Mouse (Mus musculus) lung, adult 2 months (tissue): ENCODE results near the gene Map4k2. TPM values are rescaled to one million over a fixed set of nuclear protein-coding genes. Genes with fewer than 3 reads are reported as not detected.

Source experiments
- DNase-seq: peaks from one replicate; pipeline ENCODE4 v3.0.0; 2022
- H3K4me1 ChIP-seq: fragments of 200-500 bp; 2 replicates; pipeline ENCODE4 v1.6.1; 2011; ENCODE audit warnings: low read length; ENCODE audit not compliant: control insufficient read depth, insufficient read depth
- H3K4me3 ChIP-seq: fragments of 200-500 bp; replicated peaks from 2 replicates; pipeline ENCODE3; 2011; ENCODE audit warnings: low read depth, mild to moderate bottlenecking, control low read depth, low read length; ENCODE audit errors: extremely low read depth
- CTCF ChIP-seq: fragments of 200-500 bp; IDR thresholded peaks from 2 replicates; pipeline ENCODE4 v1.5.1; 2011; ENCODE audit warnings: mild to moderate bottlenecking, low read length, control low read depth; ENCODE audit not compliant: insufficient read depth
- POLR2A ChIP-seq: fragments of 200-500 bp; IDR thresholded peaks from 2 replicates; pipeline ENCODE4 v1.6.1; 2011; ENCODE audit warnings: low read depth, mild to moderate bottlenecking, control low read depth, low read length, borderline replicate concordance; ENCODE audit errors: extremely low read depth
- WGBS: fragments of 180-500 bp; shearing (Covaris S2); methylation state at CpG from one replicate; pipeline ENCODE4 v1.1.7; 2018; 5-methylcytosine and 5-hydroxymethylcytosine counted together
- polyA plus RNA-seq: library from polyadenylated mRNA; depleted of rRNA; stranded (reverse); fragments of >200 nt; gene quantifications from 2 replicates; pipeline ENCODE4 v1.2.3, GENCODE M21; 2012

The Map4k2 gene
- polyA plus RNA-seq, 1 experiment = 303 TPM

DNA sequence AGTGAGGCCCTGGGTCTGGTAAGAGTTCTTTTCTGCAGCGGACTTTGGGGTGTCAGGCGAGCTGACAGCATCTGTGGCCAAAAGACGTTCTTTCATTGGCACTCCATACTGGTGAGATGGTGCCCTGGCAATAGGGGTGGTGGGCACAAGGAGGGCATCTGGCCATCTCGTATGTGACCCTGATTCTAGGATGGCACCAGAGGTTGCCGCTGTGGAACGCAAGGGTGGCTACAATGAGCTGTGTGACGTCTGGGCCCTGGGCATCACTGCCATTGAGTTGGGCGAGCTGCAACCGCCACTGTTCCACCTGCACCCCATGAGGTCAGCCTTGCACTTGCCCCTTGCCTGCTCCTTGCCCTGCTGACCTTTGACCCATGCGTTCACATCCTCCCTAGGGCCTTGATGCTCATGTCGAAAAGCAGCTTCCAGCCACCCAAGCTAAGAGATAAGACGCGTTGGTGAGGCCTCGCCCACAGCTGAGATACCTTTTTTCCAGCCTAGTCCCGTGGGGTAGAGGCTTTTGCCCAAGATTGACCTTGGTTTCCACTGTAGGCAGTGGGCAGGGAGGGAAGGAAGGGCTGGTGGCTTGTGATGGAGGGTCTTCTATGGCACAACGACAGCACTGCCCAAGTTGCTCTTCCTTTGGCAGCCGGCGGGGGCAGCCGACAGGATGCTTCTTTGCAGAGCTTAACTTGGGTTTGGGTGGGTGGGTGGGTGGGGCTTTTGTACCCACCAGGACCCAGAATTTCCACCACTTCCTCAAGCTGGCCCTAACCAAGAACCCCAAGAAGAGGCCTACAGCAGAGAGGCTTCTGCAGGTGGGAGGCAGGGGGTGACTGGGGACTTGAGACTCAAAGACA, 2.4 kb downstream of the Map4k2 start:
- no peak for DNase-seq
- peaks cover 18% of the 10 kb centered on the region for H3K4me1 ChIP-seq
- TF ChIP-seq POLR2A (no peak), CTCF (no peak)
- H3K4me3 ChIP-seq = no peak overlapping the region
- 70% methylated on average over 19 of the region's 19 CpGs for WGBS

DNA sequence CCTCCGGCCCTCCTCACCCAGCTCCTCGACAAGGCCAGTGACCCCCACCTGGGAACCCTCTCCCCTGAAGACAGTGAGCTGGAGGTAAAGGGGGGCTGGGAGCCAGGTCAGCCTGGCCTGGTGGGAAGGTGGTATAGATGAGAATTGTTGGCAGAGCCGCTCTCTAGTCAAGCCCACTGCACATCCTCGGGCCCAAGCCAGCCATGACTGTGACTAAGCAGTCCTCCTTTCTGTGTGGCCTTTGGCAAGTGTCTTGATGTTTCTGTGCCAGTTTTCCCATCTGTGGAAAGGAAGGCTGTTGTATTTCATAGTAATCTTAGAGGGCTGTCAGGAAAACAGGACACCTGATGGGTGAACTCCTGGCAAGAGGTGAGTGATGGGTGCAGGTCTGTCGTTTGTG, 3.1 kb downstream of the Map4k2 start:
- Histone ChIP-seq H3K4me3 (no peak overlapping the region), H3K4me1 (peaks cover 18% of the 10 kb centered on the region)
- WGBS = 88% methylated on average over 5 of the region's 5 CpGs
- no peak for DNase-seq
- no peak for TF ChIP-seq POLR2A
- TF ChIP-seq CTCF = no peak

DNA sequence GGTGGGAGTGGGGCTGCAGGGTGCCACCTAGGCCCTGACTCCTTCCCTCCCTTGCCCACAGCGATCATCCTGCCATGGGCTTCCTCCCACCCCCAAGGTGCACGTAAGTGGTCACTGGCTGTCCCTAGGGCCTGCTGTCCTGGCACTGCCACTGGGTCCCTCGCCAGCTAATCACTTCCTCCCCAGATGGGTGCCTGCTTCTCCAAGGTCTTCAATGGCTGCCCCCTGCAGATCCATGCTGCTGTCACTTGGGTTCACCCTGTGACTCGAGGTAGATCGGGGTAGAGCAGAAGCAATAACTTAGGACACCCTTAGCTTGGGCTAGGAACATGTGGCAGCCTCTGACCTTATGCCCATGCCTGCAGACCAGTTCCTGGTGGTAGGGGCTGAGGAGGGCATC, 5.1 kb downstream of the Map4k2 start:
- Histone ChIP-seq H3K4me3 (no peak overlapping the region), H3K4me1 (peaks cover 17% of the 10 kb centered on the region)
- TF ChIP-seq POLR2A (no peak), CTCF (no peak)
- DNase-seq = no peak
- WGBS = 82% methylated on average over 5 of the region's 5 CpGs

DNA sequence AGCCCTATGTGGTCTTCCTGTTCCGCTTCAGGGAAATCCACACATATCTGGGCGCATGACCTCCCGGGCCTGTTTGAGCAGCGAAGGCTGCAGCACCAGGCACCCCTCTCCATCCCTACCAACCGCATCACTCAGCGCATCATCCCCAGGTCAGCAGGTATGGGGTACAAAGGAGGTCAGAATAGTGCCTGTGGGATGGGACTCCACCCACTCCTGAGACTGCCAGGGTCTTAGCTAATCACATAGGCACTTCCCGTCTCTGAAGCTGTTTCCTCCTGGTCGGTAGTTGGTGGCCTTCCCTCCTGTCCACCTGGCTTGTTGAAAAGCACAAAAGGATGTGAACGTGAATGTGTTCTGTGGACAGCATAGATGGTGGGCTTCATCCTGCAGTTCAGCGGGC, 5.7 kb downstream of the Map4k2 start:
- TF ChIP-seq POLR2A (no peak), CTCF (no peak)
- H3K4me3 ChIP-seq = no peak overlapping the region

DNA sequence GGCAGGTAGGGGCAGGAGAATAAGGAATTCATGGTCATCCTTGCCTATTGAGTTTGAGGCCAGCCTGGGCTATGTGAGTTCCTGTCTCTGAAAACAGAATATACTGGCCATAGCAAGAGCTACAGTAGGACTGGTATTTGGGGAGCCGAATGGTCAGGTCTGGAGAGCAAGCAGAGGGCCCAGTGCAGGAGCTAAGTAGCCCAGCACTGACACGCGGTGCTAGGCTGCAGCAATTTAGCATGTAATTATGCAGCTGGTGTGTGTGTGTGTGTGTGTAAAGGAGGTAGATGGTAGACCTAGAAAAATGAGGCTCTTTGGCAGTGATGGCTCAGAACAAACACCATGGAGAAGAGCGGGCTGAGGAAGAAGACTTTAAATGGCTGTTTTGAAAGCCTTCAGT, 6.7 kb downstream of the Map4k2 start:
- Histone ChIP-seq H3K4me3 (no peak overlapping the region), H3K4me1 (peaks cover 14% of the 10 kb centered on the region)
- TF ChIP-seq CTCF (no peak), POLR2A (no peak)
- WGBS = 96% methylated on average over 4 of the region's 4 CpGs
- no peak for DNase-seq

More for the DNA sequence above, 5.7 kb downstream of the Map4k2 start:
- peaks cover 16% of the 10 kb centered on the region for H3K4me1 ChIP-seq
- no peak for DNase-seq
- WGBS = 65% methylated on average over 10 of the region's 10 CpGs

DNA sequence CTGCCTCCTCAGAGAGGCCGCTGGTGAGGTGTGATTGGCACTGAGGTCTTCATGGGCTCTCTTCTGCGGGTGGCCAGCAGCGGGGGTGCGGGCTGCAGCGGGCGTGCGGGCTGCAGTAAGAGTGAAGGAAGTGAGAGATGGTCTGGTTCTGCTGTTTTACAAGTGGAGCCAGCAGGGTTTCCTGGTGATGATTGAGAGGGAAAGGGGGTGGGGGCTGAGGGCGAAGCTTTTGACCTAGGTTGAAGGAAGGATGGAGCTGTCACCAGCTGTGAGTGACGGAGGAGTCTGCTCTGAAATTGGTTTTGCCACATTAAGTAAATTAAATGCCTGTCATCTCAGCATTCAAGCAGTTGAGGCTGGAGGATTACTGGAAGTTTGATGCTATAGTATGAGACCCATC, 7.8 kb downstream of the Map4k2 start:
- WGBS = 52% methylated on average over 9 of the region's 9 CpGs
- Histone ChIP-seq H3K4me3 (no peak overlapping the region), H3K4me1 (peaks cover 8% of the 10 kb centered on the region)
- DNase-seq = no peak
- TF ChIP-seq POLR2A (no peak), CTCF (no peak)

DNA sequence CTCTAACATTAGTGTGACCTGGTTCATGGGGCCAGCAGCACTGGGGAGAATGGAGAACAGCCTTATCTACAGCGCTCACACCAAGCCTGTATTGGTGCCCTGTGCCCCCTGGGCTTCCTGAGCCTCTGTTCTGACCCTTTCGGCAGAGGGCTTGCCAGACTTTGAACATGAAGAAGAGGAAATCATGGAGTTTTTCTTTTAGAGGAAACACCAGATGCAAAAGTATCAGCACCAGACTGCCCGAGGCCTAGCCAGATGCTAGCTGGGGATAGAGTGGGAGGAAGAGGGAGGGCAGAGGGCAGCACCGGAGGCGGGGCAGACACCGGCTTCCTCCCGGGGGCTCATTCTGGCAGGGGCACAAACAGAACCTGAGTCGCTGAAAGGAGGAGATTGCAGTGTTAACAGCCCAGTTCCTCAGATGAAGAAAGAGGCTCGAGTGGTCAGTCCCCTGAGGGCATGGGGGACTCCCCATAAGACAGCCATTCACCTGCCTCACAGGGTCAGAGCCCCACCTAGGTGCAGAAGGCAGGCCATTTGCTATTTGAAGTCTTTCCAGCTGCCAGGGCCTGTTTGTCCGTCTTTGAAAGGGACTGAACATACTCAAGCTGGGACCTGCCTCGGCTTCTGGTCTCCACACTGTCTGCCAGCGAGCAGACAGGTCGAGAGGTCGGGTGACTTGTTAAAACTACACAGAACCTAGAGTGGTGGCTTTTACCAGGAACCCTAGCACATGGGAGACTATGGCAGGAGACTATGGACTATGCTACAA, 8.5 kb downstream of the Map4k2 start:
- Histone ChIP-seq H3K4me1 (peaks cover 6% of the 10 kb centered on the region), H3K4me3 (no peak overlapping the region)
- TF ChIP-seq CTCF (no peak), POLR2A (no peak)
- 39% methylated on average over 14 of the region's 14 CpGs for WGBS
- no peak for DNase-seq

DNA sequence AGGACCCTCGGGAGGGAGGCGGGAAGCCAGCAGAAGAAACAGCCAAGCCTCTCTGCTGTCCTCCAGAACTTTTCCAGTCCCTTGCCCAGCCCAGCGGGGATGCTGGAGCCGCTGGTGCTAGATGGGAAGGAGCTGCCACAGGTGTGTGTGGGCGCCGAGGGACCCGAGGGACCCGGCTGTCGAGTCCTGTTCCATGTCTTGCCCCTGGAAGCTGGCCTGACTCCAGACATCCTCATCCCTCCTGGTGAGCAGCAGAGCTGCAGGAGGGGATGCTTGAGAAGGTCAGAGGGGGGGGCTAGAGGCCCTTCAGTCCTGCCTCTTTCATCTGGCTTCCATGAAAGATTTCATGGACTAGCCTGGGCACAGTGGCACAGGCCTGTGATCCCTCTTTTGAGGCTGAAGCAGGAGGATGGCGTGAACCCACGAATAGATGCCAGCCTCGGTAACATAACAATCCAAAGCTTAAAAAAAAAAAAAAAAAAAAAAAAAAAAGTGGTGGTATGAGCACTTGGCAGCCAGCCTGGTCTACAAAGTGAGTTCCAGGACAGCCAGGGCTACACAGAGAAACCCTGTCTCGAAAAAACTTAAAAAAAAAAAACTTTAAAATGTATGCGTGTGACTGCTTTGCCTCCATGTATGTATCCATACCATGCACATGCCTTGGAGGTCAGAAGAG, 10.6 kb downstream of the Map4k2 start:
- 55% methylated on average over 14 of the region's 14 CpGs for WGBS
- Histone ChIP-seq H3K4me1 (peaks cover 3% of the 10 kb centered on the region; the same call in 1 of the 2 replicates), H3K4me3 (no peak overlapping the region)
- DNase-seq = no peak
- TF ChIP-seq POLR2A (no peak), CTCF (no peak)

DNA sequence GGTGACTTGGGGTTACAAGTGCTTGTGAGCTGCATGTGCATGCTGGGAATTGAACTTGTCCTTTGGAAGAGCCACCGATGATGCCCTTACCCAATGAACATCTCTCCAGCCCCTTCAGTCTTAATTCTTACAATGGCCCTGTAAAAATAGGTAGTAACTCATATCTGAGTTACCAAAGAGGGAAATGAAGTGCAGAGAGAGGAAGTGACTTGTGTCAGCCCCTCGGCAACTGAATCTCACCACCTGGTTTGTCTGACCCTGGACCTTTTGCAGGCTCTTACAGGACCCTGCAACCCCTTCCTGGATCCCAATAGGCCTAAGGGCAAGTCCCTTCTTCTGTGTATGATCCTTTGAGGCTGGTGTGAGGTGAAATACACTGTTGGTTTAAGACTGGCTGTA, 11.2 kb downstream of the Map4k2 start:
- Histone ChIP-seq H3K4me1 (peaks cover 3% of the 10 kb centered on the region; the same call in 1 of the 2 replicates), H3K4me3 (no peak overlapping the region)
- no peak for DNase-seq
- 73% methylated on average over 2 of the region's 2 CpGs for WGBS
- no peak for TF ChIP-seq POLR2A
- TF ChIP-seq CTCF = no peak
